Mouse (Mus musculus) CH12.LX (cell line): ENCODE measurements around the gene Pygm. TPM values are rescaled to one million over a fixed set of nuclear protein-coding genes. Genes with fewer than 3 reads are reported as not detected.

Source experiments
- DNase-seq: peaks from one replicate; pipeline ENCODE4 v3.0.0-alpha.2; 2013; ENCODE audit errors: extremely low read depth
- H3K27ac ChIP-seq: 2 replicates; pipeline ENCODE4 v1.5.1; 2012; ENCODE audit warnings: low read depth, mild to moderate bottlenecking, control low read depth, moderate library complexity; ENCODE audit not compliant: insufficient read depth
- H3K27me3 ChIP-seq: replicated peaks from 2 replicates; pipeline ENCODE3; 2012; ENCODE audit warnings: inconsistent platforms
- H3K36me3 ChIP-seq, 2 experiments: replicated peaks in 1 of 2; 2 replicates each; pipeline versions ENCODE3 to v1.6.1; 2012; ENCODE audit warnings: inconsistent platforms in 1 of 2, low read length in 1 of 2, mild to moderate bottlenecking in 1 of 2, mixed read lengths in 1 of 2, moderate library complexity in 1 of 2; ENCODE audit not compliant: control insufficient read depth in 1 of 2, insufficient read depth in 1 of 2
- H3K4me1 ChIP-seq, 2 experiments: 2 replicates each; pipeline ENCODE4 v1.6.1; 2012; ENCODE audit warnings: inconsistent platforms in 1 of 2, moderate library complexity in 1 of 2; ENCODE audit not compliant: insufficient read depth in 2 of 2, control insufficient read depth in 1 of 2
- H3K4me2 ChIP-seq: 2 replicates; pipeline ENCODE4 v1.6.1; 2012; ENCODE audit warnings: low read depth, mild to moderate bottlenecking, control low read depth; ENCODE audit not compliant: poor library complexity, insufficient read depth, severe bottlenecking
- H3K4me3 ChIP-seq, 3 experiments: fragments of 150-350 bp in 1 of 3; sonication (generic) in 1 of 3; replicated peaks in 1 of 3; 2 replicates each; pipeline versions ENCODE3 to v1.5.1; 2011 to 2012; ENCODE audit warnings: low read depth in 2 of 3, low read length in 2 of 3, mild to moderate bottlenecking in 2 of 3, moderate library complexity in 2 of 3, control low read depth in 1 of 3, improper control_type of control experiment in 1 of 3, inconsistent platforms in 1 of 3, mixed read lengths in 1 of 3; ENCODE audit not compliant: poor library complexity in 1 of 3
- H3K79me2 ChIP-seq: replicated peaks from 2 replicates; pipeline ENCODE4 v1.6.1; 2012; ENCODE audit warnings: mild to moderate bottlenecking, moderate library complexity; ENCODE audit not compliant: control insufficient read depth, poor library complexity, insufficient read depth, severe bottlenecking; ENCODE audit errors: extremely low read depth
- H3K9ac ChIP-seq: 2 replicates; pipeline ENCODE4 v1.6.1; 2012; ENCODE audit warnings: low read depth, mild to moderate bottlenecking, control low read depth, moderate library complexity; ENCODE audit not compliant: insufficient read depth
- H3K9me3 ChIP-seq: replicated peaks from 2 replicates; pipeline ENCODE3; 2012; ENCODE audit warnings: low read length, inconsistent platforms, mixed read lengths
- BHLHE40 ChIP-seq: IDR thresholded peaks from 2 replicates; pipeline ENCODE4 v1.6.1; 2011; ENCODE audit warnings: mild to moderate bottlenecking, low read depth, low read length, improper control_type of control experiment
- CHD1 ChIP-seq: IDR thresholded peaks from 2 replicates; pipeline ENCODE4 v1.6.1; 2012; ENCODE audit warnings: low read depth, low read length, improper control_type of control experiment, inconsistent platforms
- CHD2 ChIP-seq: IDR thresholded peaks from 2 replicates; pipeline ENCODE4 v1.6.1; 2011; ENCODE audit warnings: low read length, improper control_type of control experiment
- CTCF ChIP-seq, 2 experiments: IDR thresholded peaks in 1 of 2; conservative IDR thresholded peaks in 1 of 2; 2 replicates each; pipeline ENCODE4 v1.5.1; 2011 to 2012; ENCODE audit warnings: low read depth in 2 of 2, low read length in 2 of 2, improper control_type of control experiment in 1 of 2, inconsistent platforms in 1 of 2, mild to moderate bottlenecking in 1 of 2, moderate library complexity in 1 of 2
- ELF1 ChIP-seq: IDR thresholded peaks from 2 replicates; pipeline ENCODE4 v1.6.1; 2014; ENCODE audit warnings: low read depth, mild to moderate bottlenecking, inconsistent platforms, low read length, improper control_type of control experiment
- HCFC1 ChIP-seq: IDR thresholded peaks from 2 replicates; pipeline ENCODE4 v1.6.1; 2012; ENCODE audit warnings: low read depth, mild to moderate bottlenecking, inconsistent platforms, low read length, improper control_type of control experiment
- JUN ChIP-seq: IDR thresholded peaks from 2 replicates; pipeline ENCODE4 v1.6.1; 2011; ENCODE audit warnings: low read depth, mild to moderate bottlenecking, low read length, improper control_type of control experiment, moderate library complexity; ENCODE audit not compliant: insufficient read depth
- JUND ChIP-seq: conservative IDR thresholded peaks from 2 replicates; pipeline ENCODE4 v1.6.1; 2011; ENCODE audit warnings: low read depth, low read length, improper control_type of control experiment
- MAFK ChIP-seq: IDR thresholded peaks from 2 replicates; pipeline ENCODE4 v1.6.1; 2011; ENCODE audit warnings: low read length, improper control_type of control experiment; ENCODE audit not compliant: insufficient replicate concordance
- MAZ ChIP-seq: IDR thresholded peaks from 2 replicates; pipeline ENCODE4 v1.6.1; 2012; ENCODE audit warnings: low read depth, mild to moderate bottlenecking, inconsistent platforms, low read length, improper control_type of control experiment, moderate library complexity
- MXI1 ChIP-seq: IDR thresholded peaks from 2 replicates; pipeline ENCODE4 v1.6.1; 2011; ENCODE audit warnings: mild to moderate bottlenecking, low read depth, low read length, improper control_type of control experiment
- NELFE ChIP-seq: IDR thresholded peaks from 2 replicates; pipeline ENCODE4 v1.6.1; 2011; ENCODE audit warnings: low read depth, low read length, improper control_type of control experiment
- NRF1 ChIP-seq: IDR thresholded peaks from 2 replicates; pipeline ENCODE4 v1.6.1; 2014; ENCODE audit warnings: low read depth, mild to moderate bottlenecking, inconsistent platforms, low read length, improper control_type of control experiment, moderate library complexity
- PAX5 ChIP-seq: IDR thresholded peaks from 2 replicates; pipeline ENCODE4 v1.6.1; 2012; ENCODE audit warnings: low read length, inconsistent platforms, mixed read lengths
- POLR2A ChIP-seq: IDR thresholded peaks from 2 replicates; pipeline ENCODE4 v1.6.1; 2011; ENCODE audit warnings: low read depth, mild to moderate bottlenecking, improper control_type of control experiment, low read length
- POLR2AphosphoS2 ChIP-seq: IDR thresholded peaks from 2 replicates; pipeline ENCODE4 v1.6.1; 2011; ENCODE audit warnings: low read depth, low read length, improper control_type of control experiment
- RCOR1 ChIP-seq: conservative IDR thresholded peaks from 2 replicates; pipeline ENCODE4 v1.6.1; 2012; ENCODE audit warnings: low read depth, mild to moderate bottlenecking, inconsistent platforms, low read length, improper control_type of control experiment
- SIN3A ChIP-seq: IDR thresholded peaks from 2 replicates; pipeline ENCODE4 v1.6.1; 2012; ENCODE audit warnings: low read length, improper control_type of control experiment, inconsistent platforms
- SMC3 ChIP-seq: IDR thresholded peaks from 2 replicates; pipeline ENCODE4 v1.6.1; 2011; ENCODE audit warnings: low read depth, low read length, improper control_type of control experiment
- TBP ChIP-seq: conservative IDR thresholded peaks from 2 replicates; pipeline ENCODE4 v1.6.1; 2011; ENCODE audit warnings: low read depth, low read length, improper control_type of control experiment
- USF1 ChIP-seq: IDR thresholded peaks from 2 replicates; pipeline ENCODE4 v1.6.1; 2014; ENCODE audit warnings: low read depth, mild to moderate bottlenecking, inconsistent platforms, low read length, improper control_type of control experiment
- ZC3H11A ChIP-seq: IDR thresholded peaks from 2 replicates; pipeline ENCODE4 v1.6.1; 2012; ENCODE audit warnings: low read depth, mild to moderate bottlenecking, inconsistent platforms, low read length, improper control_type of control experiment
- ZKSCAN1 ChIP-seq: IDR thresholded peaks from 2 replicates; pipeline ENCODE4 v1.6.1; 2012; ENCODE audit warnings: low read depth, inconsistent platforms, low read length, improper control_type of control experiment, borderline replicate concordance
- ZMIZ1 ChIP-seq: IDR thresholded peaks from 2 replicates; pipeline ENCODE4 v1.6.1; 2012; ENCODE audit warnings: low read depth, mild to moderate bottlenecking, inconsistent platforms, low read length, improper control_type of control experiment
- ZNF384 ChIP-seq: IDR thresholded peaks from 2 replicates; pipeline ENCODE4 v1.6.1; 2012; ENCODE audit warnings: low read depth, low read length, improper control_type of control experiment, inconsistent platforms
- dilution Hi-C: fragments of 300-500 bp; cut with MboI; formaldehyde crosslinking; loops from 2 replicates; pipeline ENCODE4 v1.14.3; 2020; ENCODE audit warnings: low sequenced_read_pairs; ENCODE audit not compliant: extremely low pct_unique_long_range_greater_than_20kb, extremely low pct_ligation_motif_present
- in situ Hi-C: fragments of 300-500 bp; cut with MboI; formaldehyde crosslinking; loops from 3 replicates; pipeline ENCODE4 v1.14.3; 2019; ENCODE audit warnings: low sequenced_read_pairs, low pct_ligation_motif_present, low pct_unique_long_range_greater_than_20kb, mixed read lengths
- polyA plus RNA-seq: library from polyadenylated mRNA; unstranded; fragments of >175 nt; gene quantifications from 2 replicates; pipeline ENCODE4 v1.2.1, GENCODE M21; 2012; ENCODE audit warnings: low read depth; ENCODE audit not compliant: insufficient read length
- total RNA-seq, 2 experiments: library from RNA; depleted of rRNA; stranded (reverse); fragments of 300-350 nt in 1 of 2; fragments of >200 nt in 1 of 2; gene quantifications; 2 replicates each; pipeline ENCODE4 v1.2.3; 2012 to 2014

Pygm gene
- total and polyA plus RNA-seq, 3 experiments: 0.32 to 2.0 (median 0.47) TPM

DNA sequence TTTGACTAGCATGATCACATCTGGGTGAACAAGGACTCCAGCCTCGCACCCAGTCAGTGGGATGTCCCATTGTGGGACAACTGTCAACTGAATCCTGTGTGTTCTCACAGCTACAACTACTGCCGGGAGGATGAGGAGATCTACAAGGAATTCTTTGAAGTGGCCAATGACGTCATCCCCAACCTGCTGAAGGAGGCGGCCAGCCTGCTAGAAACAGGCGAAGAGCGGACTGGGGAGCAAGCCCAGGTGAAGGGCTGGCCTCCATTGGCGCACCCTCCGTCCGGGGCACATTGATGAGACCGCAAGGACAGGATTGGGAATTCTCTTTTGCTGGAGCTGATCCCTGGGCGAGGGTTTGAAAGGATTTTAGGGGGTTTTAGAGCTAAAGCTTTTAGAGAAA, 45.5 kb upstream of the Pygm start:
- Histone ChIP-seq H3K4me1 (peaks cover 41 to 61% of the 10 kb centered on the region in 2 experiments), H3K27ac (no peak overlapping the region), H3K4me2 (peak overlapping the region; percentile 66; the same call in 1 of the 2 replicates), H3K27me3 (no peaks in the 10 kb centered on the region), H3K9ac (peak overlapping the region; percentile 79; the same call in 1 of the 2 replicates), H3K9me3 (no peaks in the 10 kb centered on the region), H3K36me3 (peaks cover 34 to 48% of the 10 kb centered on the region in 2 experiments), H3K4me3 (no peak overlapping the region), H3K79me2 (peaks cover 30% of the 10 kb centered on the region)
- dilution Hi-C loops: no loop called here
- in situ Hi-C loops: no loop called here
- no peak for TF ChIP-seq MAFK
- no peak for TF ChIP-seq MXI1
- no peak for TF ChIP-seq PAX5
- TF ChIP-seq USF1: no peak
- no peak for TF ChIP-seq POLR2AphosphoS2
- no peak for TF ChIP-seq RCOR1
- TF ChIP-seq BHLHE40: no peak
- no peak; the same call in 1 of the 2 replicates for TF ChIP-seq SIN3A
- no peak for DNase-seq

DNA sequence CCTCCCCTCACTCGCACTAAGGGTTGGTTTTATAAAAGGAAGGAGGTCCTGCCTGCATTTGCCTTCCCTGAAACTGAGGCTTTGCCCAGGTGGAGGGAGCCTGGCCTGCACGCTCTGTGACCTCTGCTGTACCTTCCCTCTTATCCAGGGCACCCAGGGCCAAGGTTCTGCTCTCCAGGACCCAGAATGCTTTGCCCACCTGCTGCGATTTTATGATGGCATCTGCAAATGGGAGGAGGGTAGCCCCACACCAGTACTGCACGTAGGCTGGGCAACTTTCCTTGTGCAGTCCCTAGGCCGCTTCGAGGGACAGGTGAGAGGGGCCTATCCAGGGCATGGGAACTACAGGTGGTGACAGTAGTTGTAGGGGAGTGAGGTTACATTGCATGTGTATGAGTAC, 45.0 kb upstream of the Pygm start:
- Histone ChIP-seq H3K4me3 (peak overlapping the region in 2 of 3 experiments; percentile 55 to 61), H3K9me3 (no peaks in the 10 kb centered on the region), H3K4me1 (peaks cover 40 to 61% of the 10 kb centered on the region in 2 experiments), H3K9ac (peak overlapping the region; percentile 79), H3K27me3 (no peaks in the 10 kb centered on the region), H3K27ac (peak overlapping the region; percentile 99), H3K4me2 (peak overlapping the region; percentile 66), H3K79me2 (peaks cover 30% of the 10 kb centered on the region), H3K36me3 (peaks cover 39 to 53% of the 10 kb centered on the region in 2 experiments)
- TF ChIP-seq BHLHE40 (no peak), TBP (no peak)
- dilution Hi-C loops: no loop called here
- in situ Hi-C loops: no loop called here
- no peak for DNase-seq

DNA sequence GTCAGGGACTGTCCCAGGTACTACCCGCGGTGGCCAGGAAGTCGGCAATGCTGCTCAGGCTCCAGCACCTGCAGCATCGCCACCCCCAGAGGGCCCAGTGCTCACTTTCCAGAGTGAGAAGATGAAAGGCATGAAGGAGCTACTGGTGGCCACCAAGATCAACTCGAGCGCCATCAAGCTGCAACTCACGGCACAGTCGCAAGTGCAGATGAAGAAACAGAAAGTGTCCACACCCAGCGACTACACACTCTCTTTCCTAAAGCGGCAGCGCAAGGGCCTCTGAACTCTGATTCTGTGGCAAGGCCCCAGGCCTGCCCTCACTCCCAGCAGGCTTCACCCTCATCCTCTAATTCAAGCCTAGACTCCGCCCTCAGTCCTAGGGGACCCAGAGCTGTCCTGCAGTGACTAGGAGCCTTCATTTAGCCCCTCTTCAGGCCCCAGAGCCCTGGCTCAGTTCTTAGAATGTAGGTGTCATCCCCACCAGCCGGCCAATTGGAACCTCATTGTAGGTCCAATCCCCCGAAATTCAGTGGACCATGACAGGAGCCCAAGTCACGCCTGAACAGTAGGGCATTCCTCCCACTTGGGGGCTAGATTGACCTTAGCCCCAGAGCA, 44.2 kb upstream of the Pygm start:
- H3K9ac ChIP-seq: peak overlapping the region; percentile 79
- peaks cover 30% of the 10 kb centered on the region for H3K79me2 ChIP-seq
- H3K27me3 ChIP-seq: no peaks in the 10 kb centered on the region
- H3K9me3 ChIP-seq: no peaks in the 10 kb centered on the region
- DNase-seq: peak; percentile 91
- H3K36me3 ChIP-seq: peaks cover 47 to 61% of the 10 kb centered on the region in 2 experiments
- peak overlapping the region; percentile 75 for H3K4me2 ChIP-seq
- peak overlapping the region; percentile 99 for H3K27ac ChIP-seq
- dilution Hi-C loops (no loop called here), in situ Hi-C loops (no loop called here)
- peaks cover 37 to 65% of the 10 kb centered on the region in 2 experiments for H3K4me1 ChIP-seq
- peak overlapping the region; percentile 42 to 61 (median 55) for H3K4me3 ChIP-seq
- TF ChIP-seq ELF1 (peak; percentile 67), ZMIZ1 (peak; percentile 55; the same call in 1 of the 2 replicates), ZC3H11A (no peak), CHD1 (no peak; the same call in 1 of the 2 replicates), CHD2 (no peak), HCFC1 (peak; percentile 58), ZNF384 (no peak), PAX5 (no peak), POLR2A (no peak; the same call in 1 of the 2 replicates), ZKSCAN1 (no peak), NELFE (peak; percentile 12; the same call in 1 of the 2 replicates), JUN (no peak), POLR2AphosphoS2 (no peak; the same call in 1 of the 2 replicates), MAZ (no peak), NRF1 (peak; percentile 53), JUND (no peak), CTCF (conservative IDR thresholded peaks at IDR 0.05 in 1 of 2, IDR thresholded peaks at IDR 0.05 in 1 of 2; ENCODE audit: low read depth in 2 of 2, low read length in 2 of 2) (peak in 1 of 2 experiments; percentile 77; a peak in 2 of 4 replicates), SMC3 (peak; percentile 48)
